Mouse (Mus musculus): ENCODE measurements at regions not wholly inside any gene's neighbourhood (a gene's known extent, or its start where the extent isn't known, plus 50 kb on each side); places are given as distances from the start of the nearest gene placed in this dataset.

- TF ChIP-seq CTCF (IDR thresholded peaks at IDR 0.05; ENCODE audit: borderline replicate concordance, extremely low read depth, insufficient read depth, insufficient read length), result no peak
- TF ChIP-seq POLR2A (IDR thresholded peaks at IDR 0.05; ENCODE audit: borderline replicate concordance, extremely low read depth, insufficient read depth, insufficient read length, poor library complexity, severe bottlenecking), result no peak
Measured at GRCm38 (mm10) chr17:93508882-93509594, 310.2 kb downstream of the Adcyap1 start.

Measured in brain, embryonic 14.5 days (tissue).